Mouse (Mus musculus) kidney, postnatal 36 days (tissue): ENCODE measurements around the gene Ccdc174.

Experiments
- DNase-seq, 2 experiments: peaks; one replicate each; pipeline ENCODE4 v3.0.0; 2021 to 2022; ENCODE audit warnings: mixed read lengths in 2 of 2

Gene Ccdc174

DNA sequence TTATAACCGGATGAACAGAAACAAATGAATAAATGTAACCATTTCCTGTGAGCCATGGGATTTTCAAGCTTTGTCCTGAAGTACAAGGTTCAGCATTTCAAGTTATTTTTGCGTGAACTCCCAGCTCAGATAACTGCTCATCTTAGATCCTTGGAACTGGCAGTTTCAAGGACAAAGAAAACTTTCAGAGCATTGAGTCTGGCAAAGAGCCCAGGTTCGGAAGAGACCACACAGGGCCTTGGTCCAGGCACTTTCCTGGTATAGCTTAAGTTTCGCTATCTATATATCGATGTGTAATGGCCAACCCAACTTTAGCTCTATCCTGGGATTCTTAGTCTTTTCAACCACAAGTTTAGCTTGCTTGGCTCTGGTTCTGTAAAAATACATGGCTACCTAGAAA lies 53.4 kb downstream of the Ccdc174 start:
- no peak for DNase-seq

- no peak for DNase-seq
Measured at GRCm38 (mm10) chr6:91938491-91938890, 60.6 kb downstream of the Ccdc174 start.

DNA sequence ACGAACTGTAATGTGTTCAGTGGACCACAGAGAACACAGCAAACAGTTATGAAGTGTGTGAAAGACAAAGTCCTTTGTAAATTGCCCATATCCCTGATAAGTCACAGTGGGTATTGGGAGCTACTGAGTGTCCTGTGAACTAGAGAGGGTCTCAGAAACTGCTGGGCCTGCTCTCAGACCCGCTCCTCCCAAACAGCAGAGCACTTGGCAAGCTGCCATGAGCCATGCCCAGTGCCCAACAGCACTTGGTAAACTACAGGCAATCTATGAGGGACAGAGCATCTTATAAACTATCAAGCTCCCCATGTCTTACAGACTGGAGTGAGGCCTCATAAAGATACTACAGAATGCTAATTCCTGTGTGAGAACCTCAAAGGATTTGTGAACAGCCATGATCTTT lies 70.6 kb downstream of the Ccdc174 start:
- DNase-seq, result peak in 1 of 2 experiments; percentile 29
